Mouse (Mus musculus) left cerebral cortex, postnatal 4 days (tissue): ENCODE results near the gene Fance. TPM values are rescaled to one million over a fixed set of nuclear protein-coding genes. Genes with fewer than 3 reads are reported as not detected.
A peak's percentile ranks its signal among the peaks of the same experiment; 100 is the strongest.
"Not testable (repeated sequence)": the region's sequence is repeated elsewhere in the genome, so short reads cannot be mapped to it uniquely, and the experiment has no call there.

Source experiments
- DNase-seq: peaks from one replicate; pipeline ENCODE4 v3.0.0-alpha.2; 2022
- intact Hi-C: fragments of 180-260 bp; cut with DNase I; formaldehyde crosslinking; loops from one replicate; pipeline ENCODE4 v1.15.1; 2025
- total RNA-seq, 2 experiments: library from RNA; stranded (reverse); gene quantifications; 2 replicates each; pipeline ENCODE4 v1.2.3; 2021

The Fance gene
- total RNA-seq, 2 experiments from 2014 or later, result 28.9 to 29.0 TPM

DNA sequence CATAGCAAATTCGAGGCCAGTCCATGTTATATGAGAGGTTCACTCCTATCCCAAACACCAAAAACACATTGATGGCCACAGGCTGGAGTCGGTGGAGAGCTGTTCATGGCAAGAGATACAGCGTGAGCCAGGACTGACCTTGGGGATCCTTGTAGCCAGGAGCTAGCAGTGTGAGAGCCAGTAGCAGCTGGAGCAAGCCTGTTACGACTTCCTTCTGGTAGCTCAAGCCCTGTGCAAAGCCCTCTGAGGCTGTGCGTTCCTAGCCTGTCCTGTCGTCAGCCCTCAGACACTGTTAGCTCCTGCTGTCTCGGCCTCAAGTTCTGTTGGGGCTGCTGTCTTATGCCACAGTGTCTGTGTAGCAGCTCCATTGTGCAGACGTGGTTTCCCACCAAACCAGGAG is 10.5 kb downstream of the Fance start:
- intact Hi-C loops, result no loop called here
- DNase-seq, result no peak

DNA sequence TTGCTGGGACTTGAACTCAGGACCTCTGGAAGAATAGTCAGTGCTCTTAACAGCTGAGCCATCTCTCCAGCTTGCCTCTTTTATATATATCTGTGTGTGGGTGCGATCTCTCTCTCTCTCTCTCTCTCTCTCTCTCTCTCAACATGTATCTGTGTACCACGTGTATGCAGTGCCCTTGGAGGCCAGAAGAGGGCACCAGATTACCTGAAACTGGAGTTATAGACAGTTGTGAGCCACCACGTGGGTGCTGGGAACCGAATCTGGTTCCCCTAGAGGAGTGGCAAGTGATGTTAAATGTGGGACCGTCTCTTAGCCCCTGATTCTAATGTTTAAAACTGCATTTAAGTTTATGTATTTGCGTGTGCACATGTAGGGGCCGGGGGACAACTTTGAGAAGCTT is 11.1 kb downstream of the Fance start:
- DNase-seq, intact Hi-C loops: not testable (repeated sequence)

DNA sequence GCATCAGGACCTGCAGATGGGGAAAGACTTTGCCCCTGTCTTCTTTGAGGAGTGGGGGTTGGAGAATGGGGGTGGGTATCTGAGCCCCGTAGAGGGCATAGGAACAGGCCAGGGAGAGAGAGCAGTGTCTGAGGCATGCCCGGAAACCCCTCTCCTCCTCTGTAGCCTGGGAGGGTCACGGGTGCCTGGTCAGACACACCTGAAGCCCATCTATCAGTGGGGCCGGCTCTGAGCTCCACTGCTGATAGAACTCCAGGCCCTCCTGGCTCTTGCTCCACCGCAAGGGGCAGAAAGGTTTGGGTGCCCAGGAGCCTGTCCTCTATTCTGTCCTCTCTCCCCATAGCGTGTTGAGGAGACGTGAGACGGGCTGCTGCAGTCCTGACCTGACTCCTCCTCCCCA is 12.4 kb downstream of the Fance start:
- intact Hi-C loops, result no loop called here
- DNase-seq, result no peak

DNA sequence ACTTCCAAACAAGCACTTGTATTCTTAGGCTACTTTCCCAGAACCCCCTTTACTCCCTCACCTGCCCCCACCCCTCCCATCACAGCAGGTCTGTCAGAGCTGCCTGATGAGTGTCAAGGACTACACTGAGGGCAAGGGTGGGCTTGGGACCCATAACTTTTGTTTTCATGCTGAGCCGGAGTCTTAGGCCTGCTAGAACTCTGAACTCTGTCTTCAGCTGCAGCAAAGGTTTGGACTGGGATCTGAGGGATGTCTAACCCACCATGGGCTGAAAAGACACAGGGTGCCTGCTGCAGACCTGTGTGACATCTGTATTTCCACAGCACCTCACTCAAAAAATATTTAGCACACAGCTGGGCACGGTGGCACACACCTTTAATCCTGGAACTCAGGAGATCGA is 13.6 kb downstream of the Fance start:
- intact Hi-C loops, result no loop called here

DNA sequence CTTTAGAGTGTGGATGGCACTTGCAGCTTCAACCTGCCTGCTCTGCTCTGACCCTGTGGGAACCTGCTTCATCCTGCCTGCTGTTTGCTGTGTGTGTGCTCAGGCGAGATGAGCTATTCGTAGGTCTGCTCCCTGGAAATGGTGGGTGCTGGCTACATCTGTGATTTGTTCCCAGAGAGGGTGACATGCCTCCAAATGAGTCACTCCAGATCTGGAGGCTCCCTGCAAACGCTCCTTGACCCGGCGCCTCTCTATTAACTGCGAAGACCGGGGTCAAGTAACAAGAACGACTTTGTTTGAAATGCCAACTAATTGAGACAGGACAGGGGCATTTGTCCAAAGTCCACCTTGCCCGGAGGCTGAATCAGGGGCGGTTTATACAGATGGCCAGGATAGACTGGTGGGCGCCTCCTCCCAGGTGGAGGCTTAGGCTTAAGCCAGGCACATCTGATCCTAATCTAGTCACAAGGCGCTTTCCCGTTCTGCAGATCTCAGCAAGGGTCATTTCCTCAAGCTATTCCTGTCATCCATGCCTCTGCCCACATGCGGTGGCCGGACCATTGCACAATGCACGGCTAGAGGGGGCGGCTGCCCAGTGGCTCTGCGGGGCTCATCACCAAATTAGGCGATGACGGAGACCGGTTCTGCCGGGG is 14.5 kb downstream of the Fance start:
- intact Hi-C loops, result no loop called here
- no peak for DNase-seq

More for the DNA sequence above, 13.6 kb downstream of the Fance start:
- DNase-seq, result no peak

DNA sequence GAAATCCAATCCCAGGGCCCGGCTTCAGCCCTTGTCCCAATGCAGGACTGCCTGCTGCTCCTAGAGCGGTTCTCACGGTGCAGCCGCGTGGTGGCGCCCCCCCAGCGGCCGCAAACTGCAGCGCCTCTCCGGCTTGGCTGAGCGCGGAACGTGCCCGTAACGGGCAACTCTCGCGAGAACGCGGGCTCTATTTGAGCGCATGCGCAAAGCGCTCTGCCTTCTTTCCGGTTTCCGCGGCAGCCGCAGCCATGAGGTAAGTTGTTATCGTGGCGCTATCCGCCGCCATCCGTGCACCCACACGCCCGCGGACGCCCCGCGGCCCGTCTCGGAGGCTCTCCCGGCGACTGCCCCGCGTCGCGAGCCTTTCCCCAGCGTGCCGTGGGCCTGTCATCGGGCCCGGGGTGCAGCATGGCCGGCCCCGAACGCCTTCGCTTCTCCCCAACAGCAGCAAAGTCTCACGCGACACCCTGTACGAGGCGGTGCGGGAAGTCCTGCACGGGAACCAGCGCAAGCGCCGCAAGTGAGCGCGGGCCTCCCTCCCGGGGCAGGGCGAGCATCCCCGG is 15.1 kb downstream of the Fance start, which contains the start of gene Rpl10a:
Gene Rpl10a (plus strand): TSS at position 106 of the 563 bp plus-strand sequence.
- intact Hi-C loops, result no loop called here
- DNase-seq, result peak; percentile 98

DNA sequence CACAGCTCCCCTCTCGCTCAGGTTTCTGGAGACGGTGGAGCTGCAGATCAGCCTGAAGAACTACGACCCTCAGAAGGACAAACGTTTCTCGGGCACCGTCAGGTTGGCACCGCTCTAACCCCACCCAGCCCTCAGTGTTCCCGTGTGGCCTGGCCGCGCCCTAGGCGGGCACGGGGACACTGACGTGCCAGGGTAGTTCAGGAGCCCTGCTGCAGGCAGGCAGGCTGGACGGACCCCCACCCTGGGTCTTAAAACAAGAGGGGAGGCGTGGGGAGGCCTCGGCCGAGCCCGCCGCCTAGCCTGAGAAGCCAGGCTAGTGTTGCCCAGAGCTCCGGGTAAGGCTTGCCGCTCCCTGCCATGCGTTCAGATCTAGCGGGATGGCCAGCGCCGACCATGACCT is 15.6 kb downstream of the Fance start:
- intact Hi-C loops, result no loop called here
- peak; percentile 27 for DNase-seq

DNA sequence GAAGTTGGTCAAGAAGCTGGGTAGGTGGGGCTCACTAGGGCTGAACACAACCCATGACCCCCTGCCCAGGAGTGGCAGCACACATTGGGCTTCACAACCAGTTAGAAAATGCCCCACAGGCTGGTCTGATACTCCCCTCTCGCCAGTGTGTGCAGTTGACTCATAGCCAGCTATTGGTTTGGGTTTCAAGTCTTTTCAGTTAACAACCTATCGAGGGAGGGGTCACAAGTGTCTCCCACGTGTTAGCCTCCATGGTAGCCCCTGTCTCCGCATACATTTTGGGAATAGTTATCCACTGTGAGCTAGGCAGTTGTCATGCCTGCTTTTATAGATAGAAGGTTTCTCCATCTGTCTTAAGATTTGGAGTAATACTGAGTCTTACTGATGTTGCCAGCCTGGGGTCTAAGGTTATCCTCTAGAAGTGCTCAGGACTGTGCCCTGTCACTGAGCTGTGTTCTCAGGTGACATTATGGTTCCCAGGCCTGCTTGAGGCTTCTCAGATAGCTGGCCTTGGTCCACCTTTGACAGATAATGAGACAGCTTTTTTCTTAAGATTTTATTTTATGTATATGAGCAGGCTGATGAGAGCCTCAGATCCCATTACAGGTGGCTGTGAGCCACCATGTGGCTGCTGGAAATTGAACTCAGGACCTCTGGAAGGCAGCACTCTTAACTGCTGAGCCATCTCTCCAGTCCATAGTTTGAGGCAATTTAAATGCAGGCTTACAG is 16.3 kb downstream of the Fance start:
- DNase-seq, result no peak
- intact Hi-C loops, result no loop called here

DNA sequence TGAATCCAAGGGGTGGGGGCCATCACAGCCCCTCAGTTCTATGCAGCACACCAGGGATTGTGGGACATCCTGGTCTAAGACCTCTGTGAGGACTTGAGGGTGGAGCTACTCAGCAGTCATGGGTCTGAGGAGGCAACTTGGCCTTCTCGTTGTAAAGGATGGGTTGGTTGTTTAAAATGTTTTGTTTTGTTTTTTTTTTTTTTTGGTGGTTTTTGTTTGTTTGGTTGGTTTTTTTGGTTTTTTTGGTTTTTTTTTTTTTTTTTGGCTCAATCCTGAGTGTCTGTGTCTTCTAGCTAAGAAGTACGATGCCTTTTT is 16.9 kb downstream of the Fance start:
- intact Hi-C loops, result no loop called here
- no peak for DNase-seq

DNA sequence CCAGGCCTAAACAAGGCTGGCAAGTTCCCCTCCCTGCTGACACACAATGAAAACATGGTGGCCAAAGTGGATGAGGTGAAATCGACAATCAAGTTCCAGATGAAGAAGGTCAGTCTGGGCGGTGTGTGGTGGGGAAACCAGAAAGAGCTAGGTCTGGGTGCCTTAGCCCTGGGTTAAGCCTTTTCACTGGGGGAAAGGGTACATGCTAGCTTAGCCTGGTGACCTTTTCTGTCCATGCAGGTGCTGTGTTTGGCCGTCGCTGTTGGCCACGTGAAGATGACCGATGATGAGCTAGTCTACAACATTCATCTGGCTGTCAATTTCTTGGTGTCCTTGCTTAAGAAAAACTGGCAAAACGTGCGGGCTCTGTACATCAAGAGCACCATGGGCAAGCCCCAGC is 17.3 kb downstream of the Fance start:
- DNase-seq, intact Hi-C loops: not testable (repeated sequence)

DNA sequence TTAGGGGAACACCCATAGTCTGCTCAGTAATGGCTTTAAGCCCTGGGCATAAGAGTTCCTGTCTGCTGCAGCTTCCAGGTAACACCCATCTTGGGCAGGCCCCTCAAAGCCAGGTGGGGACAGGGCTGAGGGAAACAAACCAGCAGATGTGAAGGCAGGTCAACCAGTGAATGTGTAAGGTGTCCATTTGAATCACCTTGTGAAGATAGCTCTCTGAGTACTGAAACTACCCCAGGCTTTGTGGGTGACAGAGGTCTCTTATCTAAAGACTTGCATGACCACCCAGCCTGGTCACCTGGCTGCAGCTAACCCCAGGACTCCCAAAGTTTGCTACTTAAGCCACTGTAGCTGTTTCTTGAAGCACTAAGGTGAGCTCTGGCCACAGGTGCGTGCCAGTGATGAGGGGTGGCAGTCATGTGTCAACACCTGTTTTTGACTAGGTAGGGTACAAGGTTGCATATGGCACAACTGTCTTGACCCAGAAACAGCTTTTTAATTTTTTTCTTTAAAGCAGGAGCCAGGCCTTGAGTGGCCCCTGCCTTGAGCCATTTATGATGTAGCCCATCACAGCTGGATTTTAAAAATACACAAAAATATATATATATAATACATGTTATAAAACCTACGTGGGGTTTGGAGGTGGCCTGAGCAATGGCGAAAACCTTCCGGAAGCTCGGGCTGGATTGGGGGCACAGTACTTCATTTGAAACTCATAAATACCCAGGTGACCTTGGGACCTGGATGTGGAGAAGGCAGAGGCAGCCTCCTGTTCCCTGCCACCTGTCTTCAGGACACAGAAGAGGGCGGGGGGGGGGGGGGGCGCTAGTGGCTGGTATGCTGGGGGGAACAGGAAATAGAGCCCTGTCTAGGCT is 18.2 kb downstream of the Fance start:
- intact Hi-C loops, result no loop called here
- no peak for DNase-seq

DNA sequence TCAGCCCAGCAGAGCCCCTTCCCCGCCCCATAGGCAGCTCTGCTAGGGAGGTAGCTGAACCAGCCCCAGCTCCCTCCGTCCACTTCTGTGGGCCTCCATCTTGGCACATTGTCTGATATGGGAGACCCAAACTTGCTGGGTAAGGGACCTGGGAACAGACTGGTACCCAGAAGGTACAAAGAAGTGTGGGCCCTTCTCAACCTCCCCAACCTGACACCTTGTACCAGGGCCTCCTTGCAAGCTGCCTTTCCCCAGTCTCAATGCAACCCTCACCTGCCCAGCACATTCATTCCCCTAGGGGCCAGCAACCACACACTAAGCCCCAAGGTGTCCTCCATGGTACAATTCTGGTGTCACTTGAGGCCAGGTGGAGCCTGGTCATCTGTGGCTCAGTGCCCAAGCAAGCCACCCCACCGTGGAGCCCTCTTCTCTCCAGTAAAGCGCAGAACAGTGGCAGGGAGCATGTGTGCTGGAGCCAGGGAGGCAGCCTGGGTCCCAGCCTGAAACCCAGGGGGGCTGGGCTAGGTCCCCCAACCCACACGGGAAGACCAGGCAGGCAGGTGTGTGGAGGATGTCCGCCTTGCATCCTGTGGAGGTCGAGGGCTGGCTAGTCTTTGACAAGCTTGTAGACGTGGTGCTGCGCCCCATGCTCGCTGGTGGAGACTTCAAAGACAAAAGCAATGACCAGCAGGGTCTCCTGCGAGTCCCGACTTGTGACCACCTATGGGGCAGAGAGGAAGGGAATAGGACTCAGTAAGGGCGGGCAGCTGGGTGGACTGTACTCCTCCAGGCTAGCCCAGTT is 19.0 kb downstream of the Fance start:
- DNase-seq, result no peak
- intact Hi-C loops, result no loop called here

DNA sequence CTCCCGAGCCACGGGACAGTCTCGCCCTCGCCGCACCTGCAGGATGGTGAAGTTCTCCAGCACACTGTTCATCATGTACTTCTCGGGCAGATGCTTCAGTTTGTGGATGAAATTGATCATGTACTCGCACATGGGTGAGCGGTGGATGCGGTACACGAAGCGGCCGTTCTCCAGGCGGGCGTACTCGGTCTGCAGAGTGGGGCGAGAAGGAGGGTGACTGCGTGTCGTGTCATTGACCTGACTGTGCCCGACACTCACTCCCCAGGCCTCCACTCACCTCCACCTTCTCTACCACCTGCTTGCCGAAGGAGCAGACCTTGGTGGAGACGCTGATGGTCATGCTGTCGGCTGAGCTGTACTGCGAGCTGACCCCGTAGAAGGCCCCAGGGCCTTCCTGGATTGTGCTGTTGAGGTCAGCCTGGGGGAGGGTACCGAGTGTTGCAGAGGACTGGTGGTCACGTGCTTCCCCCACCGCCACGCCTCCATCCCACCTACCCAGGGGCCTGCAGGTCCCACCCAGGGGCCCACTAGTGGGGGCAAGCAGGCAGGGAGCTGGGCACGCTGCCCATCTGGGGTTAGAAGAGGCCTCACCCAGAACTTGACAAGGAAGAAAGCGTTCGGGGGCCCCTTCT is 19.7 kb downstream of the Fance start:
- intact Hi-C loops, result no loop called here
- DNase-seq, result no peak

DNA sequence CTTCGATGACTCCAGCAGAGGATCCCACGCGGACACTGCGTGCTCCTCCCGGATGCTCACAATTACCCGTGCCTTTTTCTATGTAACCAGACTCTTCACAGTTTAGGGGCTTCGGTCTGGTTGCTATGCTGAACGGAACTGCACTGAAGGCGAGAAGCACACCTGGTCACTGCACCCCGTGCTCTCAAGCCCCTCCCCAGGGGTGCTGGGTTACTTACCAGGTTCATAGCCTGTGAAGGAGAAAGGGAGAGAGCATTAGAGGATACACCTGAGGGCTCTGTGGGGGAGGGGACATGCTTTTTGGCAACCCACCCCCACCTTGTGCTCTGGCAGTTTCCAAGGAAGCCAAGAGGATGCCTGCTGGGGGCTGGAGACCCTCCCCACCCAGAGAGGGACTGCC is 21.9 kb downstream of the Fance start:
- no peak for DNase-seq

DNA sequence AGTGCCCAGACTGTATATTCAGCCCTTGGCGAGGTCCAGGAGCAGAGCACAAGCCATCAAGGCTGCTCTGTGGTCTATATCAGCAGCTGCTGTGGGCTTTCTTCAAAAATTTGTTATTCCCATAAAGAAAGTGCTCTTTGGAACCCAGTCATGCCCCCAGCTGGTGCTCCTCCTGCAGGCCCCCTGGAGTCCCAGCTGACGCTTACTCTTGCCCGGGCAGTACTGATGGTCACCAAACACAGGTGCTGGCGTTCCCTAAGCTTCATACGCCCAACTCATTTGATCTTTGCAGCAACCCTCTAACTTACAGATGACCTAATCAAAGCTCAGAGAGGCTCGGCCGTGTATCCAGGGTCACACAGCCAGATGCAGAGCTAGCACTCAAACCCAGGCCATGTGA is 24.2 kb downstream of the Fance start:
- DNase-seq, result no peak
- intact Hi-C loops, result no loop called here

More for the DNA sequence above, 21.9 kb downstream of the Fance start:
- intact Hi-C loops, result no loop called here

DNA sequence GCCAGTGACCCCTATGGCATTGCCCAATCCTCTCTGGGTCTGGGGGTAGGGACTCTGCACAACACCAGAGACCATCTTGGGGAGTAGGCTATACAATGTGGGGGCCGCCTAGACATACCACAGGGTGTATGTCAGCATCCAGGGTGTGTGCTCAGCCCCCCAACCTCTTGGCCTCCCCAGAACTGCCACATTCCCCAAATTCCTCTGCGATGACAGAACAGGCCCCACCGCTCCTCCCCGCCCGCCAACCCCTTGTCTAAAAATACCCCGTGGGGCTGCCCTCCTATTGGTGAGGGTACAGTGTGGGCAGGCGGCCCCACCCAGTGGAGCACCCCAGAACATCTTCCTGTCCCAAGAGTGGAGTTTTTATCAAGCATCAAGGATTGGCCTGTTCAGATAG is 27.3 kb downstream of the Fance start:
- no peak for DNase-seq
- intact Hi-C loops, result no loop called here

DNA sequence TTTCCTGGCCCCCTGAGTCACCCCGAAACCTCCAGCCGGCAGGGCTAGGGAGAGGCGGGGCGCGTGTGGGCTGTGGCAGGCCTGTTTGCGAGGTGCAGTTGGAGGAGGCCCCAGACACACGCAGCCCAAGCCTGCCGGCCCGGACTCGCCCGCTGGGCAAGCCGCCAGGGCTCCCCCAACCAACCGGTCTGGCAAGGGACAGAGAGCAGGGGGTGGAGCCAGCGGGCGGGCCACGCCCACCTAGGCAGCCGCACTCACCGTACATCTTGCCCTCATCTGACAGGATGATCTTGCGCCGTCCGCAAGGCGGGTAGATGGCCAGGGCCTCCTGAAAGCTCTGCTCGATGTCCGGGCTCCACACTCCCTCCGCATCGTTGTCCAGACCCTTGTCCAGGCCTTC is 27.8 kb downstream of the Fance start:
- peak; percentile 93 for DNase-seq
- intact Hi-C loops, result no loop called here

DNA sequence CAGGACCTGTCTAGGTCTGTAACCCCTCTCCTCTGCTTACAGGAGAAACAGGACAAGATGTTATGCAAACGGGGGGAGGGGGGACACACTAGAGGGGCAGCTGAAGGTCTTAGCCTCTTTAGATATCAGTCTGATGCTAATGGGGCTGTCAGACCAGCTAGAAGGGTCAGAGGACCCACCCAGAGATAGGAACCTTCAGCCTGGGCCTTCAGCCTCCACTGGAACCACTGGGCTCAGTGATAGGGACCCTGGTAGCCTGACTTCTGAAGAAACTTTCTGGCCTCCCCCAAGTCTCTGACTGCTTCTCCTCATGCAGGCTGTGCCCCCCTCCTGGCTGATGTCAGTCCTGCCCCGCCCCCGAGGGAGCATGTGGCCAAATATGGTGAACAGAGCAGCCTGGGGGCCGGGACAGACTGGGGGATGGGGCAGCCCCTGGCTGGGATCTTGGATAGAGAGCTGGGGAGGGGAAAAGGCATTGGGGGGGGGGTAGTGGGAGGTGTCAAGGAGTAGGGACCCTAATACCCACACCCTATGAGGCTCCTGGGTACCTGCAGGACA is 30.8 kb downstream of the Fance start:
- intact Hi-C loops, result no loop called here
- DNase-seq, result no peak

DNA sequence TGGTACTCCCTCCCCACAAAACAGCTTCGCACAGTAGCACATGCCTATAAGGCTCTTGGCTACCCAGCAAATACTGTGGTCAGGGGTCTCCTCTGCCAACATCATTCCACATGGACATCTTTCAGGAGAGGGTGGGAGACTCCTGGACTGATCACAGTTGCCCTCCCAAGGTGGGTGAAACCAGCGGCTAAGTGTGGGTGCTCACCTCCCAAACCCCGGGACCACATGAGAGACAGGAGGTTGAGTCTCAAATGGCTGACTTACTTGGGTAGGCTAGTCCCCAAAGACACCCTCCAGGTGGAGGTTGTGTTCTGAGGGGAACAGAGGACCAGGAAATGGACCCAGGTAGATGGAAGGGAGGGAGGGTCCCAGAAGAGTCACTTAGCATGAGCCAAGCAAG is 31.4 kb downstream of the Fance start:
- intact Hi-C loops, result no loop called here
- DNase-seq, result no peak

DNA sequence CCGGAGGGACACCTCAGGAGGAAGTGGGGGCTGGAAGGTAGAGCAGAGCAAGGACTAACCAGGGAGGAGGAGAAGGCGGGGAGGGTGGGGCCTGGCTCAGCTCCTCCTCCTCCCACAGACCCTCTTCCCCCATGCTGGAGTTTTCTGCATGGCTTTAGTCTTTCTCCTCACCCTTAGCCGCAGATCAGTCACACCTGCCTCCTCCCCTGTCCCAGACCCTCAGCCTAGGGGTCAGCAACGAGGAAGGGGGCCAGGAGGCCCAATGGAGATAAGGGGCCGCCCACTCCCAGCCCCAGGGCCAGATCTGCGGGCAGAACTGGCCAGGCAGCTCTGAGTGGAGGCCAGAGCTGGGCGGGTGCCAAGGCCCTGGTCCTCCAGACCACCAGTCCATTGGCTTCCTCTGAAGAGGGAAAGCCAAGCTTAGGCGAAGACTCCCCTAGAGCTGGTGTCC is 32.0 kb downstream of the Fance start:
- intact Hi-C loops, result no loop called here
- DNase-seq, result peak; percentile 50
